Mouse (Mus musculus): ENCODE results near the gene Tmem131l. TPM values are rescaled to one million over a fixed set of nuclear protein-coding genes. Genes with fewer than 3 reads are reported as not detected.

The Tmem131l gene
- total RNA-seq (2022) = 10 to 100 TPM; 37.3 to 56.8 (median 50.1) TPM

- peak; percentile 73 for DNase-seq
Observed at GRCm38 (mm10) chr3:84039646-84040475, at the start of gene Tmem131l. Tmem131l (minus strand) TSS chr3:84040175.

GRCm38 (mm10) chr3:84086921-84087320, 46.9 kb upstream of the Tmem131l start:
- DNase-seq = no peak

- no peak for DNase-seq
Observed at GRCm38 (mm10) chr3:84086337-84086736, 46.4 kb upstream of the Tmem131l start.

- no peak for DNase-seq
Observed at GRCm38 (mm10) chr3:84085429-84085828, 45.5 kb upstream of the Tmem131l start.

- no peak for DNase-seq
Observed at GRCm38 (mm10) chr3:84081208-84081722, 41.3 kb upstream of the Tmem131l start.

- no peak for DNase-seq
Observed at GRCm38 (mm10) chr3:84080074-84080473, 40.1 kb upstream of the Tmem131l start.

GRCm38 (mm10) chr3:84077505-84077904, 37.5 kb upstream of the Tmem131l start:
- no peak for DNase-seq

GRCm38 (mm10) chr3:84076543-84077332, 36.8 kb upstream of the Tmem131l start:
- no peak for DNase-seq

GRCm38 (mm10) chr3:84075516-84075915, 35.5 kb upstream of the Tmem131l start:
- DNase-seq = no peak

GRCm38 (mm10) chr3:84074777-84075176, 34.8 kb upstream of the Tmem131l start:
- no peak for DNase-seq

GRCm38 (mm10) chr3:84071641-84072040, 31.7 kb upstream of the Tmem131l start:
- DNase-seq = no peak

- no peak for DNase-seq
Observed at GRCm38 (mm10) chr3:84070811-84071210, 30.8 kb upstream of the Tmem131l start.

- no peak for DNase-seq
Observed at GRCm38 (mm10) chr3:84068831-84069709, 29.1 kb upstream of the Tmem131l start.

- DNase-seq = no peak
Observed at GRCm38 (mm10) chr3:84065825-84066224, 25.9 kb upstream of the Tmem131l start.

- DNase-seq = no peak
Observed at GRCm38 (mm10) chr3:84063369-84063914, 23.5 kb upstream of the Tmem131l start.

GRCm38 (mm10) chr3:84061523-84062453, 21.8 kb upstream of the Tmem131l start:
- DNase-seq = peak; percentile 49

GRCm38 (mm10) chr3:84060946-84061345, 21.0 kb upstream of the Tmem131l start:
- no peak for DNase-seq

GRCm38 (mm10) chr3:84060128-84060527, 20.2 kb upstream of the Tmem131l start:
- no peak for DNase-seq

GRCm38 (mm10) chr3:84059676-84060075, 19.7 kb upstream of the Tmem131l start:
- DNase-seq = no peak

- no peak for DNase-seq
Observed at GRCm38 (mm10) chr3:84059261-84059660, 19.3 kb upstream of the Tmem131l start.

- peak; percentile 20 for DNase-seq
Observed at GRCm38 (mm10) chr3:84048729-84049175, 8.8 kb upstream of the Tmem131l start.

Data from adrenal gland, adult 8-10 months (tissue).